Mouse (Mus musculus): ENCODE data around the gene Anks1b.

Anks1b gene

DNA sequence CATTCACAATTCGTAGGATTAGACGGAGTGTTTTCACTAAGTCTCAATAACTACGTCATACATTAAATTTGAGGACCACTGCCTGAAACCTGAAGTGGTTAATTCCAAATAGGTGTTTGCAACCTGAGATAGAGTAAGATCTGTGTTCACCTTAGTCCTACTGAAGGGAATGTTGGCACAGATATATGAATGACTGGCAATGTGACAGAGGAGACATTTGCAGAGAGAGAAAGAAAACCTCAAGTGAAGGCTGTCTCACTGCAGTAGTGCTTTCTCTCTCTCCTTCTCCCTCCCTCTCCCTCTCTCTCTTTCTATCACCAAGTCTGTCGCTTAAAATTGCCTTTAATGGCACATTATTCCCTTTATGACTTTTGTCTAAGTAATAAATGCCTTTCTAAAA, 101.1 kb downstream of the Anks1b start:
- no peak for DNase-seq (ENCODE audit: low read depth, low spot score)

DNA sequence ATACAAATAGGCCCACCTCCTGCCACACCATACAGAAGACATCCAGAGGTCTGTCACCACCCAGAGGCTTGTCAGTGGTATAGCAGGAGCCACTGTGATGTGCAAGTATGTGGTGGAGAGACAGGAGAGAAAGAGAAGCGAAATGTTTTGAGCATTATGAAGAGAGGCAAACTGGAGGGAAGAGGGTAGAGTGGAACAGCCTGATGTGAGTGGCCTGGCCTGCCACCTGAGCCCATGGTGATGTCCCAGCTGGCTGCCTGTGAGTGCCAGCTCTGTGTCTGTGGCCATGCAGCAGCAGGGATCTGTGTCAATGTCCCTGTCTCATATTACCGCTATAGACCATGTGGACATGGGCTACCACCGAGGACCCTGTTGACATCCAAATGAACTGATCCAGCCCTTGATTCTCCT, 102.1 kb downstream of the Anks1b start:
- DNase-seq (ENCODE audit: low read depth, low spot score), result peak; percentile 6

DNA sequence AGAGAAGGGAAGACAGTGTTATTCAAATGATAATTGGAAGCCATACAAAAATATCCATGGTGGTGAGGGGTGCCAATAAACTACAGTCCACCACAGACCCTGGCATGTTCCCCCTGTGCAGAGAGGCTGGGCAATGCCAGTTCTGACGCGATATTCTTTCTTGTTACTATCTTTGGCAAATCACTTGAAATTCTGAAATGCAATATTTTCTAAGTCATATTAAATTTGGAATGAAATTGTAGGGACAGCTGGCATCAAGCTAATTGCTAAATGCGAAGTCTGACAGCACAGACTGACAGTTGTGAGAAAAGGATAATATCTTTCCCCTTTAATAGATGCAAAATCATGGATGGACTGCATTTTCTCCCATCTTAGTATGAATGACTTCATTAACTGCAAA, 103.3 kb downstream of the Anks1b start:
- DNase-seq (ENCODE audit: low read depth, low spot score), result no peak

DNA sequence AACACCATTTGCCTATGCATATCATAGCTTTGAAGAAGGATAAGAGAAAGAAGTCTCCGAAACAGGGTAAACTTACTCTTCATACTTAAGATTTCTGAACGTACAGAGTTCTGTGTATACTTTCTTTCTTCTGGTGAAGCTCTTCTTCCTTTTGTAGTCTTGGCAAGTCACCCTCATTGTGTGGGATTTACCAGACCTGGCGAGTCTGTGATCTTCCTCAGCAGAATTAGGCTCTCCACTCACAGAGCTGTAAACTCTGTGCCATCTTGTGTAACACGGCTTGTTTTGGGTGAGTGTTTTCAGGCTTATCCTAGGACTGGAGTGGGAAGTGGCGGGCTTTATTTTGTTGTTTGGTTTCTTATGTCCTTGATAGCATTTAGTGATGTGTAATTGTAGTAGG, 120.9 kb downstream of the Anks1b start:
- DNase-seq (ENCODE audit: low read depth, low spot score), result no peak

DNA sequence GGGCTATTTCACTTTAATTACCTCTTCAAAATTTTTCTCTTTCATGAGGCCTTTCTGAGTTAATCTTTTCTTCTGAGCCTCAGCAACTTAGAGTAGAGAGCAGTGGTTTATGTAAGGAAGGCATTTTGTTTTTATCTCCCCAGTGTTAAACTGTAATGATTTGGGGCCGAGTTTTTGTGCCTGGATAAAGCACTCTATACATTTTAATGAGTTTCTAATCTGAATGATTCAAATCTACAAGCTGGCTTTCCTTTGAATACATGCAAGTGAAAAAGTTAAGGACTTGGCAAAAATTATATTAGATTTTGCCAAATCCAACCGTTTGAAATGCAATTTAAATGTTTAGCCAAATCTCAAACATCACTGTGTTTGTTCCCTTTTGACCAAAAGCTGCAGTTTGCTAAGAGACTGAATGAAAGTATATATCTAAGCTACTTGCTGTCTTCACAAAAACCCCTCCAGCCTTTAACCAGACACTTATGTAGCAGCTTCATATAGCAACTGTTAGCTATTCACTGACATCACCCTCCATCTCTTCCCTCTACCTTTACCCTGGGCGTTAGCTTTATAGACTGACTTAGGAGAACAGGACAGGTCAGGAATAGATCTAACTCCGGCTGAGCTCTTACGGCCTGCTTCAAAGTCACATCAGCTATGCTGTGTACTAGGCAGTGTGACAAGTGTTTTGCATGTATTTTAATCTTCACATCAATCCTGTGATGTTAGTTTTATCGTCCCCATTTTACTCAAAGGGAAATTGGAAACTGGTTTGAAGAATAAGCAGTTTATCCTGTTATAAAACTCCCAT, 122.5 kb downstream of the Anks1b start:
- DNase-seq (ENCODE audit: low read depth, low spot score), result no peak

DNA sequence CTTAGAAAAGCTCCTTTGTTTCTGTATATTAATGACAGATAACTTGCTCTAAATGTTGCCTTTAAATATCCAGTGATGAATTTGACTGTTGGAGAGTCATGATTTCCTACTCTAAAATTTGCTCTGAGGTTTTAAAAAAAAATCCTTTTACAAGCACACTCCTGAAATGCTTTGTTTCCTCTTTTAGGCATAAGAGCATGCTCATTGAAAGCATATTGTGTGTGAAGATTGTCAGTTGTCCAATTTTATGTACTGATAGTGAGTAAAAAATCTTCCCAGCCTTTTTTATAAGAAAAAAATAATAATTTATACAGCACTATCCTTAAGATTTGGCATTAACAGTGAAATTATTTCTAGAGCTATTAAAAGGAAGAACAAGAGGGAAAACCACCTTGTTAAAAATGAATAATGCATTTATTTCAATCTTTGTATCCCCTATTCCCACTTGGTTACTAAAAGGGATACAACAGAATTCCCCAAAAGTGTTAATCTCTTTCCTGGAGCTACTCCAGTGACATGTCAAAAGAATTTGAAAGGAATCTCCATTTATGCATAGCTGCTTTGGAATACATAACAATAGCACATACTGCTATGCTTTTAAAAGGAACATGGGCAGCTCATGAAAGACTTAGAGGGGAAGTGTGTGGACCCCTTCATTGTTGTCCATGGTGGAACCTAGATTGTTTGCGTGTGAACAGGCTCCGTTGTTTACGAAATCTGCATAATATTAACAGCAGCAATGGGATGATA, 130.8 kb downstream of the Anks1b start:
- no peak for DNase-seq (ENCODE audit: low read depth, low spot score)

DNA sequence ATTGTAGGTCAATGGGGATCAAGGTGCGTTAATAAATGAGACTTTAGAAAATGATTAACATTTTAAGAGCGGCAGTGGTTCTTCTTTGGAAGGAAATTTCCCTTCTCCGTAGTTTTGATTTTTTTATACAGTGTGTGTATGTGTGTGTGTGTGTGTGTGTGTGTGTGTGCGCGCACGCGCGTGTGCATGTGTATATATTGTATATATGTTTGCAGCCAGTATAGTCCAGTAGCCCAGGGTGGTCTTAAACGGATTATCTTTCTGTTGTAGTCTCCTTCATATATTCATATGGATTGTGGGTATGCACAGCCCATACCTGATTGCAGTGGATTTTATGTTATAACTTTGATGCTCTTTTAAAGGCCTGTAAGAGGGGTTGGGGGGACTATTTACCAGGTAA, 131.6 kb downstream of the Anks1b start:
- no peak for DNase-seq (ENCODE audit: low read depth, low spot score)

DNA sequence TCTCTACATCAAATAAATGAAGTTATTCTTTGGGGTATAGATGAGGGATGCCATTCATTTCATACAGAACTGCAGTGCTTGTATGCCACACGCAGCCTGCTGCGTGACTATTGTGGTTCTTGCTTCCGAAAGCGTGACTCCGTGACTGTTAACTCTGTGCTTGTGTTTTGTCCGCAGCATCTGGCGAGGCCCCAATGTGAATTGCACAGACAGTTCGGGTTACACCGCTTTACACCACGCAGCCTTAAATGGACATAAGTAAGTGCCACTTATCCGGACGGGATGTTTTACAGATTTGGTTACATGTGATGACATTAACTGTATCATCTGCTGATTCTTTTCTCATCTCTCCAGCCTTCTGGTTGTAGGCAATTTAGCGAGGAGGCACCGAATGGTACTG, 159.7 kb downstream of the Anks1b start:
- no peak for DNase-seq (ENCODE audit: low read depth, low spot score)

DNA sequence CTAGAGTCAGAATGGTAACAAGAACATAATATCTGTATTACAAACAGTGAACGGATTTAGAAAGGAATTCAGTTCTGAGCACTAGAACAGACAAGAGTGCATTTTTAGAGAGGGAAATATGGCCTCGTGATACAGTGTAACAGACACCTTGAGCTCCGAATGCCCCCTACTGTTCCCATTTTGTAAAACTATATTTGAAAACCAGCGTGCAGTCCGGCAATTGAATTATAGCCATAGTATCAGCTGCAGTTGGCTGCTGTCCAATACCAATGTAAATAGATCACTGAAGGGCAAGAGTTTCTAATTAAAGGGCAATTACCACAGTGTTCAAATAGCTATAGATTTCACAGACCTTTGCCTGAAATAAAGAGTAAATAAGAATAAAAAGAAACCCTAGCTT, 170.0 kb downstream of the Anks1b start:
- DNase-seq (ENCODE audit: low read depth, low spot score), result no peak

DNA sequence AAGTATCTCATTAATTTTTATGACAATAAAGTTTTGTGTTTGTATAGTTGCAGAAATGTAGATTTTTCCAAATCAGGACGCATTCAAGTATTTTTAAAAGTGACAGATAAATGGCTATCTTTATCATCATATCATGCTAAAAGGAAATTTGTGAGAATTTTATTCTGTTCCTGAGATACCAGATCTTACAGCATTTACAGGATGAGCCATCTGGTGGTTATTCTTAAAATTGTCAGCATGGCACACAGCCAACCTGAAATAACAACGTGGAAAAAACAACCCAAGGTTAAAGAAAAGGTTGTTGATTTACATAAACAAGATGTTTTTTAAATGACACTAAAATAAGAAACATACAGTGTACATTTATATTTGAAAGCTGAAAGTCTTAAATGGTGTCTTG, 170.5 kb downstream of the Anks1b start:
- DNase-seq (ENCODE audit: low read depth, low spot score), result no peak

GRCm38 (mm10) chr10:90044229-90044628, 170.9 kb downstream of the Anks1b start:
- DNase-seq (ENCODE audit: low read depth, low spot score), result no peak

DNA sequence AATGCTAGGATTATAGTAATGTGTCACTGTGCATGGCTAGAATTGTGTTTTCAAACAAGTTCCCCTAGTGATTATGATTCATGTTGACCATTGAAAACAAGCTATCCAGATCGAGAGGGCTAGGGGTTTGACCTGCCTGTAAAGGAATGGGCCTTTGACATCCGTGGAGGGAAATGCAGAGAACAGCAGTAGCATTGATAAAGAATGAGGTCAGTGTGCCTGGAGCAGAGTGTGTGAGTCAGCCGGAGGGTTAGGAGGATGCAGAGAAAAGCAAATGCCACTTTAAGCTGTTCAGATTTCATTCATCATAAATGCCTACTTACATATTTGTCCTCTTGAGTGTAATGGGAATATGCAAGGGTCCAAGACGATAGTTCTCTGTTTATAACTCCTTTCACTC, 195.3 kb downstream of the Anks1b start:
- DNase-seq (ENCODE audit: low read depth, low spot score), result no peak

DNA sequence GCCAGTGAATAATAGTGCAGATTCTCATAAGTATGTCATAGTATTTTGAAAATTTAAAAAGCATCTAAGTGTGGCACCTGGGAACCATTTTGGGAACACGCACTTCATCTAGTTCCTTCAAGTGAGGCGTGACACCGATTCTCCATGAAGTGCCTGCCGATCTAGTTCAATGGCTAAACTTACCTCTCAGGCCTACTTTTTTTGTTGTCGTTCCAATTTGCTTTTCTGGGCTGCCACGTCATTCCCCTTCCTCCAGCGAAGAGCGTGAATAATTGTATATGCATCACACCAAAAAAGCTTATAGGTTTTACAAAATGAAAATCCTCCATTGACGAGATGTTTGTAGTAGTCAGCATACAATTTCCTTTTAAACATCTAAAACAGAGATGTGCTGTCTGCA, 204.6 kb downstream of the Anks1b start:
- DNase-seq (ENCODE audit: low read depth, low spot score), result no peak

DNA sequence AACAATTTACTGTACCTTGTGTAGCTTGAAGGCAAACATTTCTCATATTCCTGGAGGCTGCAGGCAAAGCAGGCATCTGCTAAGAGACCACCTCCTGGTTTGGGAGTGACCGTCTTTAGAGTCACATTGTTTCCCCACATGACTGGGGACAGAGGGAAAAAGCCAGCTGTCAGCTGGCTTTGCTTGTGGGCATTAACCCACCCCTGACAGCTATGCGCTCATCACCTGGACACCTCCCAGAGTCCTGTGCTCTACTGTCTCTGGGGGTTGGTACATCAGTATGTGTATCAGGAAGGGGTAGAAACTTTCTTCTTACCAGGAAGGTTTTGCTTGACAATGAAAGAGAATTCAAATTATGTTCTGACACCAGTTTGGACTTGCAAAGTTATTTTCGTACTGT, 207.8 kb downstream of the Anks1b start:
- DNase-seq (ENCODE audit: low read depth, low spot score), result no peak

GRCm38 (mm10) chr10:90081630-90082029, 208.3 kb downstream of the Anks1b start:
- DNase-seq (ENCODE audit: low read depth, low spot score), result peak; percentile 45

DNA sequence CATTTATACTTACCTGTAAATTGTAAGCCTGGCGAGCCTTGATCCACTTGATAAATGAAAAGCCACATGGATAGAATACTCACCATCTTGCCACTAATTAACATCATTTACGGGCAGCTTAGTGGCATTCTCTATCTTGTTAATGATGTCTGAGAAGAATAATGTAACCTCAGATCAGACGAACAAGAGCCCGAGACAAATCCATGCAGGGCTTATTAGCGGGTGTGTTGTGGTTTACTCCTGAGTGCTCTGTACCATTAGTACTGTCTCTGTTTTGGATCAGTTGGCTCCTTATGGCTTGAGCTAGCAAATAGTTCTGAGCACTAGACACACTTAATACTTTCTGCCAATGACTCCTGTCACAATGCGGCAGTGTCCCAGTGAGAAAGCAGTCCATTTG, 220.6 kb downstream of the Anks1b start:
- no peak for DNase-seq (ENCODE audit: low read depth, low spot score)

GRCm38 (mm10) chr10:90112662-90113061, 239.4 kb downstream of the Anks1b start:
- DNase-seq (ENCODE audit: low read depth, low spot score), result no peak

GRCm38 (mm10) chr10:90116867-90117266, 243.6 kb downstream of the Anks1b start:
- no peak for DNase-seq (ENCODE audit: low read depth, low spot score)

DNA sequence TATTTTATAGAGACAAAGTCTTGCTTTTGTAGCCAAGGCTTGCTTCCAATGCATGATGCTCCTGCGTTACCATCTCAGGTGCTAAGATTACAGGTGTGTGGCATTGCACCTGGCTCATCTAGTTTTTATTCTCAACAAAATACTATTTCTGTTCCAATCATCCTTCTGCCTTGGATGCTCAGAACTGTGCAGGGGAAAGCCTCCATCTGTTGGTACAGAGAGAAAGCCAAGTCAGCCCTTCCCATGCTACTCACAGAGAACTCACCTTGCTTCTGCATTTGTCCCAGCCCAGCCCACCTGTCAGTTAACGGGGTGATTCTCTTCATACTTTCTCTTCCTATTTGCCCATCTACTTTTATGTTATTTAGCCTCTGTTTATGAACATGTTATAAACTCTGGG, 244.5 kb downstream of the Anks1b start:
- no peak for DNase-seq (ENCODE audit: low read depth, low spot score)

DNA sequence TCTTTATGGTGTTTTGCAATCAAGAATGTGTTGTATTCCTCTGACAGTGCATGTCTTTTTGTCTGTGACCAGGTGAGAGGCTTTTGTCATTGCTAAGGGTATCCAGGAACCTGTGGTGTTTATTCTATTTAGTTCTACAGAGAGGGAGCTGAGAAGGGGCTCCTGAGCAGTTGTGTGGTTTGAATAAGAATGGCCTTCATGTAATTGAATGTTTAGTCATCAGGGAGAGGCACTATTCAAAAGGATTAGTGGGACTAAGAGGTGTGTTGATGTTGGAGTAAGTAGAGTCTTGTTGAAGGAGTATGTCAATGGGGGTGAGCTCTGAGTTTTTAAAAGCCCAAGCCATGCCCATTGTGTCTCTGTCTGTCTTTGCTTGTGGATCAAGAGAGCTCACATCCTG, 264.2 kb downstream of the Anks1b start:
- DNase-seq (ENCODE audit: low read depth, low spot score), result peak; percentile 45

DNA sequence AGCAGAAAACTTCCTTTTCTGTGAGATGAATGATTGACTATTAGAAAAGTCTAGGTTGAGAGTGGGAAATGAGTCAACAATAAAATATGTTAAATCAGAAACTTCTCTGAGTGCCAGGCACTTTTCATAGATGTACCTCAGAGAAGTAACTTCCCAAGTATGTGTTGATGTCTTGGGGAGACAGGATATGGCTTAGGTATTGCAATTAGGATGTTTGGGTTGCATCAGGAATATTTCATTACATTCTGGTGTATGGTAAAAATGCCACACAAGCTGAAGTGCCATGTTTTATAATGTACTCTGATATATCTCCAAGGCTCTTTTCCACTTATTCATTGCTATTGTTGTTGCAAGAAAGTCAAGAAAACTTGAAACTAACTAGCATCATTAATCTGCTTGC, 267.6 kb downstream of the Anks1b start:
- no peak for DNase-seq (ENCODE audit: low read depth, low spot score)

GRCm38 (mm10) chr10:90144444-90144843, 271.1 kb downstream of the Anks1b start:
- DNase-seq (ENCODE audit: low read depth, low spot score), result no peak

GRCm38 (mm10) chr10:90151510-90151909, 278.2 kb downstream of the Anks1b start:
- no peak for DNase-seq (ENCODE audit: low read depth, low spot score)
